Mouse (Mus musculus) hindbrain, embryonic 16.5 days (tissue): Measurements from ENCODE around the gene Mgst3. TPM values are rescaled to one million over a fixed set of nuclear protein-coding genes. Genes with fewer than 3 reads are reported as not detected.

Experiments
- ATAC-seq: fragments of 200-750 bp; cut with Nextera tagmentation; 2 replicates; pipeline ENCODE4 v1.8.0; 2017; ENCODE audit warnings: moderate TSS enrichment, moderate library complexity
- H3K27ac ChIP-seq: fragments of 300-500 bp; sonication (generic); 2 replicates; pipeline ENCODE4 v1.5.1; 2014; ENCODE audit warnings: low read depth, mild to moderate bottlenecking, control low read depth, low read length, moderate library complexity
- H3K27me3 ChIP-seq: fragments of 300-500 bp; sonication (generic); replicated peaks from 2 replicates; pipeline ENCODE4 v1.6.1; 2014; ENCODE audit warnings: low read length; ENCODE audit not compliant: control insufficient read depth, insufficient read depth
- H3K36me3 ChIP-seq: fragments of 300-500 bp; sonication (generic); 2 replicates; pipeline ENCODE4 v1.6.1; 2014; ENCODE audit warnings: mild to moderate bottlenecking, low read length, moderate library complexity, mixed read lengths; ENCODE audit not compliant: control insufficient read depth, insufficient read depth
- H3K4me1 ChIP-seq: fragments of 300-500 bp; sonication (generic); 2 replicates; pipeline ENCODE4 v1.6.1; 2014; ENCODE audit warnings: low read depth, low read length; ENCODE audit not compliant: control insufficient read depth, insufficient read depth
- H3K4me2 ChIP-seq: fragments of 300-500 bp; sonication (generic); 2 replicates; pipeline ENCODE4 v1.6.1; 2014; ENCODE audit warnings: mild to moderate bottlenecking, low read length, control low read depth, moderate library complexity
- H3K4me3 ChIP-seq: fragments of 300-500 bp; sonication (generic); 2 replicates; pipeline ENCODE4 v1.5.1; 2014; ENCODE audit warnings: mild to moderate bottlenecking, low read length, control low read depth, moderate library complexity
- H3K9ac ChIP-seq: fragments of 300-500 bp; sonication (generic); 2 replicates; pipeline ENCODE4 v1.6.1; 2014; ENCODE audit warnings: low read depth, mild to moderate bottlenecking, control low read depth, low read length, moderate library complexity
- H3K9me3 ChIP-seq: fragments of 300-500 bp; sonication (generic); 2 replicates; pipeline ENCODE4 v1.6.1; 2014; ENCODE audit warnings: mild to moderate bottlenecking, low read length, moderate library complexity; ENCODE audit not compliant: control insufficient read depth
- WGBS: fragments of 180-500 bp; shearing (Covaris S2); extraction: QIAGEN DNeasy Blood & Tissue Kit; methylation state at CpG from one replicate; pipeline ENCODE4 v1.1.7; 2014; 5-methylcytosine and 5-hydroxymethylcytosine counted together
- polyA plus RNA-seq: library from polyadenylated mRNA; unstranded; fragments of >200 nt; fragmentation: Nextera tagmentation; extraction: Ambion mirVana; gene quantifications from 2 replicates; pipeline ENCODE4 v1.2.1, GENCODE M21; 2015

Mgst3 gene
- polyA plus RNA-seq, 1 experiment from 2014 or later = 237 TPM

DNA sequence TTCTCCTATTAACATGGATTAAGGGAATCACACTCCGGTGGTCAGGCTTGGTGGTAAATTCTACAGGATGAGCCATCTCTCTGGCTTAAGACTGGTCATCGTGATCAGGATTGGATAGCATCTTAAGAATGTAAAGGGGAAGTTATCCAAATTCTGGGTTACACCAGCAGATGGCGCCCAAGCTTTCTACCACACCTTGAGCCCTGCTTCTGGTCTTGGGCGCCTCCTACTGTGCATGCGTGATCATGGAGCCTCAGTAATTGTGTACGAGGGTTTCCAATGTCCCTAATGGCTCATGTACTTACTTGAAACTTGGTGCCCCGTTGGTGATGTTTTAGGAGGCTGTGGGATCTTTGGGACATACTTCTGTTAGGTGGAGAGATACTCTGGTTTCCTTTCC, 23.7 kb downstream of the Mgst3 start:
- peak; percentile 31; the same call in 1 of the 2 replicates for ATAC-seq
- H3K4me3 ChIP-seq = no peak overlapping the region

DNA sequence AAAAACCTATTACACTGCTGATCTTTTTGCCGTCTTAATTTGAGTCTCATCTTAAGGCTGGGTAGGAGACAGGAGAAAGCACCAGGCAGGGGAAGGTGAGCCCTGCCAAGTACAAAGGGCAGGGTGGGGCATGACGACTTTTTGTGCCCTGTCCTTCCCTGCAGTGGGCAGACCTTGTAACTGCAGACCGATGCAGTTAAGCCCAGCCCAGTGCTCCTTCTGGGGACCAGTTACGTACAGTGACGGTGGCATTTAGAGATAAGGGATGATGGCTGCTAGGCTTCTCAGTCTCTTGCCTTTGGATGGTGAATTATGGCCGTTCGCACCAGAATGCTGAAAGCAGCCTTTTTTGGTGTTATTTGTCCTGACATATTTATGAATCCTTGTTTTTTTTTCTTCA, 25.1 kb downstream of the Mgst3 start:
- ATAC-seq = no peak

More for the DNA sequence above, 23.7 kb downstream of the Mgst3 start:
- Histone ChIP-seq H3K36me3 (peaks cover 21% of the 10 kb centered on the region), H3K9ac (no peak overlapping the region), H3K27me3 (no peaks in the 10 kb centered on the region), H3K4me1 (no peaks in the 10 kb centered on the region), H3K4me2 (no peak overlapping the region), H3K9me3 (no peaks in the 10 kb centered on the region), H3K27ac (no peak overlapping the region)
- 16% methylated on average over 7 of the region's 7 CpGs for WGBS

GRCm38 (mm10) chr1:167368018-167368417, 25.6 kb downstream of the Mgst3 start:
- 95% methylated on average over 4 of the region's 4 CpGs for WGBS

More for the DNA sequence above, 25.1 kb downstream of the Mgst3 start:
- no peak overlapping the region for H3K27ac ChIP-seq
- H3K36me3 ChIP-seq = peaks cover 19% of the 10 kb centered on the region
- H3K4me2 ChIP-seq = no peak overlapping the region
- no peaks in the 10 kb centered on the region for H3K9me3 ChIP-seq
- H3K4me1 ChIP-seq = no peaks in the 10 kb centered on the region
- WGBS = 83% methylated on average over 7 of the region's 7 CpGs
- no peaks in the 10 kb centered on the region for H3K27me3 ChIP-seq
- no peak overlapping the region for H3K9ac ChIP-seq
- H3K4me3 ChIP-seq = no peak overlapping the region

GRCm38 (mm10) chr1:167366621-167367020, 27.0 kb downstream of the Mgst3 start:
- H3K36me3 ChIP-seq = peaks cover 11% of the 10 kb centered on the region; the same call in 1 of the 2 replicates
- no peak overlapping the region for H3K4me3 ChIP-seq
- 94% methylated on average over 6 of the region's 6 CpGs for WGBS
- H3K9me3 ChIP-seq = no peaks in the 10 kb centered on the region
- no peaks in the 10 kb centered on the region for H3K27me3 ChIP-seq
- H3K27ac ChIP-seq = no peak overlapping the region
- H3K9ac ChIP-seq = no peak overlapping the region
- ATAC-seq = no peak
- H3K4me1 ChIP-seq = no peaks in the 10 kb centered on the region
- H3K4me2 ChIP-seq = no peak overlapping the region

More at GRCm38 (mm10) chr1:167368018-167368417, 25.6 kb downstream of the Mgst3 start:
- ATAC-seq = no peak
- Histone ChIP-seq H3K9ac (no peak overlapping the region), H3K36me3 (peaks cover 15% of the 10 kb centered on the region), H3K9me3 (no peaks in the 10 kb centered on the region), H3K4me3 (no peak overlapping the region), H3K4me2 (no peak overlapping the region), H3K4me1 (no peaks in the 10 kb centered on the region), H3K27me3 (no peaks in the 10 kb centered on the region), H3K27ac (no peak overlapping the region)

GRCm38 (mm10) chr1:167365808-167366207, 27.8 kb downstream of the Mgst3 start:
- Histone ChIP-seq H3K4me1 (no peaks in the 10 kb centered on the region), H3K4me2 (no peak overlapping the region), H3K9ac (no peak overlapping the region), H3K27me3 (no peaks in the 10 kb centered on the region), H3K27ac (no peak overlapping the region), H3K4me3 (no peak overlapping the region), H3K36me3 (peaks cover 11% of the 10 kb centered on the region; the same call in 1 of the 2 replicates), H3K9me3 (no peaks in the 10 kb centered on the region)
- WGBS = 94% methylated on average over 7 of the region's 7 CpGs
- no peak for ATAC-seq

- no peak overlapping the region for H3K4me3 ChIP-seq
- WGBS = 47% methylated on average over 5 of the region's 5 CpGs
- H3K4me1 ChIP-seq = no peaks in the 10 kb centered on the region
- H3K9ac ChIP-seq = no peak overlapping the region
- ATAC-seq = peak; percentile 55; the same call in 1 of the 2 replicates
- no peak overlapping the region for H3K4me2 ChIP-seq
- H3K9me3 ChIP-seq = no peaks in the 10 kb centered on the region
- no peaks in the 10 kb centered on the region for H3K27me3 ChIP-seq
- no peak overlapping the region for H3K27ac ChIP-seq
- H3K36me3 ChIP-seq = peaks cover 11% of the 10 kb centered on the region
These were observed 30.3 kb downstream of the Mgst3 start for GRCm38 (mm10) chr1:167363322-167363721.

DNA sequence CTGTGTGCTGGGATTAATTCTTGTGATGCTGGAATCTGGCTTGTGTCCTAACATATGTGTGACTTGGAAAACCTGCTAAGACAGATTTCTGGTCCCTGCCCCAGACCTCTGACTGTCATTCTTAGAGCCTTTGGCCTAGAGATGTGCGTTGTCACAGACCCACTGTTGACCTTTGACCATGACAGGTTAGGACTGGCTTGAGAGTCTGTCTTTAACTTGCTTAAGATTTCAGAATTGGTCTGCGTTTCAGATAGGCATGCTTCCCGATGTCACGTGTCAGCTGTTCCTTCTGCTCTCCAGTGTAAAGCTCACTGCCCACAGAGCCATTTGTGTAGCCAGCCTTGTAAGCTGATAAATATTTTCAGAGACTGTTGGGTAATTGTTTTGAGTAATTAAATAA, 30.8 kb downstream of the Mgst3 start:
- H3K27me3 ChIP-seq = no peaks in the 10 kb centered on the region
- no peaks in the 10 kb centered on the region for H3K4me1 ChIP-seq
- no peak overlapping the region for H3K27ac ChIP-seq
- 82% methylated on average over 4 of the region's 4 CpGs for WGBS
- no peak overlapping the region for H3K4me2 ChIP-seq
- H3K4me3 ChIP-seq = no peak overlapping the region
- no peaks in the 10 kb centered on the region for H3K9me3 ChIP-seq
- ATAC-seq = no peak
- no peak overlapping the region for H3K9ac ChIP-seq
- H3K36me3 ChIP-seq = peaks cover 11% of the 10 kb centered on the region

DNA sequence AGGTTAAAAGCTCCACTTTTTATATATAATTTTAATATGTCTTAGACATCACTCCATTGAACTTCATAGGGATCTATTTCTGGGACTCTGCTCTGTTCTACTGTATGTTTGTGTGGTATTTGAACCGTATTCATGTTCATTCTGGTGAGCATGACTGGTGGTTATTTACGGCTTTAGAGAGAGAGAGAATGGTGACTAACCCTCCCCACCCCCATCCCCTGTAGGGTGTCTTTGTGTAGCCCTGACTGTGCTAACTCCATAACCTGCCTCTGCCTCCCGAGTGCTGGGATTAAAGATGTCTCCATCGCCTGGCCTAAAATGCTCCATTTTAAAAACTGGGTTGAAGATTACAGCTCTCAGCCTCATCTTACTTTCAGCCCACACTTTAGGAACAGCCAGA, 33.4 kb downstream of the Mgst3 start:
- ATAC-seq = no peak
- 47% methylated on average over 4 of the region's 4 CpGs for WGBS
- no peak overlapping the region for H3K4me2 ChIP-seq
- H3K36me3 ChIP-seq = peaks cover 5% of the 10 kb centered on the region
- H3K4me3 ChIP-seq = no peak overlapping the region
- H3K27ac ChIP-seq = no peak overlapping the region
- no peaks in the 10 kb centered on the region for H3K27me3 ChIP-seq
- H3K9me3 ChIP-seq = no peaks in the 10 kb centered on the region
- H3K4me1 ChIP-seq = no peaks in the 10 kb centered on the region
- H3K9ac ChIP-seq = no peak overlapping the region

DNA sequence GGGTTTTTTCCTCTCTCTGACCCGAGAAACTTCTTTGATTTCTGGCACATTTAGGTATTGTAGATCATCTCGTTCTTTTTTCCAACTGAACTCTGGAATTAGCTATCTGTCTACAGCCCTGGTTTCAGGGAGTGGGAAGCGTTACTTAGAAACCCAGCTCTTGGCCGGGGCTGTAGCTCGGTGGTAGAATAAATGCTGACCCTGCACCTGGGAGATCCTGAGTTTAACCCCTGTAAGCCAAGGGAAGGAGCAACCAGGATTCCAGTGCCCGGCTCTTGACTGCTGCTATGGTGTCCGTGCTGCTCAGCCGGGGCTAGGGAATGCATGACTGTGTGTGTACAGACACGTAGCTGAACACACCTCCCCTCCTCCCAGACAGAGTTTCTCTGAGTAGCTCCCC, 34.9 kb downstream of the Mgst3 start:
- Histone ChIP-seq H3K27me3 (no peaks in the 10 kb centered on the region), H3K36me3 (peaks cover 11% of the 10 kb centered on the region), H3K27ac (no peak overlapping the region), H3K4me2 (no peak overlapping the region), H3K9ac (no peak overlapping the region), H3K9me3 (no peaks in the 10 kb centered on the region), H3K4me1 (no peaks in the 10 kb centered on the region), H3K4me3 (no peak overlapping the region)
- 86% methylated on average over 9 of the region's 9 CpGs for WGBS
- ATAC-seq = no peak

DNA sequence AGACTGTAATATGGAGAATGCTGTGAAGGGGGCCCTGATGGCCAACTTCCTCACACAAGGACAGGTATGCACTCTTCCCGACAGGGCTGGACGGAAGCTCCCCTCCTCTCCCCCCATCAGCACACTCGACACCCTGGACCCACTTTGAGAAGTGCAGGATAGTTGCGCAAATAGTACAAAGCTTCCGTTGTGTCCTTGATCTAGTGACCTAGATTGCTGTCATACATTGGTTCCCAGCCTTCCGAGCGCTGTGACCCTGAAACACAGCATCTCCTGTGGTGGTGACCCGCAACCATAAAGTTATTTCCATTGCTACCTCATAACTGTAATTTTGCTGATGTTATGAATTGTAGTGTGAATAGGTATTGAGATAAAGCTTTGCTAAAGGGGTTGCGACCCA, 36.3 kb downstream of the Mgst3 start:
- H3K9ac ChIP-seq = no peak overlapping the region
- H3K4me2 ChIP-seq = no peak overlapping the region
- H3K36me3 ChIP-seq = peaks cover 11% of the 10 kb centered on the region
- no peak overlapping the region for H3K4me3 ChIP-seq
- no peak for ATAC-seq
- no peak overlapping the region for H3K27ac ChIP-seq
- H3K27me3 ChIP-seq = no peaks in the 10 kb centered on the region
- H3K4me1 ChIP-seq = no peaks in the 10 kb centered on the region
- WGBS = 95% methylated on average over 9 of the region's 9 CpGs
- H3K9me3 ChIP-seq = no peaks in the 10 kb centered on the region
